Mouse (Mus musculus): ENCODE measurements around the gene Tmbim1. TPM values are rescaled to one million over a fixed set of nuclear protein-coding genes. Genes with fewer than 3 reads are reported as not detected.
A peak's percentile ranks its signal among the peaks of the same experiment; 100 is the strongest.

Tmbim1 gene
- polyA plus RNA-seq, 1 experiment from 2014 or later, result 10.7 TPM

- Histone ChIP-seq H3K27ac (no peak overlapping the region), H3K9me3 (replicated peaks) (no peaks in the 10 kb centered on the region), H3K4me1 (peaks cover 41% of the 10 kb centered on the region), H3K4me3 (no peak overlapping the region), H3K36me3 (peaks cover 5% of the 10 kb centered on the region; the same call in 1 of the 2 replicates), H3K27me3 (ENCODE audit: low read depth, poor library complexity, severe bottlenecking) (no peaks in the 10 kb centered on the region)
- 89% methylated on average over 6 of the region's 6 CpGs for WGBS
- DNase-seq (ENCODE audit: low spot score), result no peak
These were observed 4.9 kb downstream of the Tmbim1 start for GRCm38 (mm10) chr1:74300347-74301110.

DNA sequence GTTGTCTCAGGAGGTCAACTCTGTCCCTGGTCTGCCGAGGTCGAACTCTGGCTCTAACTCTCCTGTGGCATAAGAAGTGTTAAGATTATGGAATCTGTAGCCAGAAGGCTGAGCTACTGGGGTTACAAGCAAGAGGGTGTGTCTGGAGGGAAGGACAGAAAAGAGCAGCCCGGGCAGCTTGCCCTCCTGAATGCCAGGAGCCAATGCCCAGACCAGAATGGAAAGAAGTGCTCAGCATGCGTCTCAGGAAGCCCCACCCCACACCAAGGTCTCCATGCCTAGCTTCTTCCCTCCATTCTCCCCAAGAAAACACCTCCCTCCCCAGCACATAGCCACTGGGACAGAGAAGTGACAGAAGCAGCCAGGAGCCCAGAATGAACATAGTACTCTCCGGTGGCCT lies 6.4 kb downstream of the Tmbim1 start:
- peaks cover 7% of the 10 kb centered on the region for H3K36me3 ChIP-seq
- H3K9me3 ChIP-seq (replicated peaks), result no peaks in the 10 kb centered on the region
- H3K4me1 ChIP-seq, result peaks cover 44% of the 10 kb centered on the region
- whole genome bisulfite sequencing, result 75% methylated on average over 5 of the region's 5 CpGs
- no peak for DNase-seq (ENCODE audit: low spot score)
- H3K4me3 ChIP-seq, result no peak overlapping the region
- no peak overlapping the region for H3K27ac ChIP-seq
- H3K27me3 ChIP-seq (ENCODE audit: low read depth, poor library complexity, severe bottlenecking), result no peaks in the 10 kb centered on the region

GRCm38 (mm10) chr1:74298157-74298750 lies 7.2 kb downstream of the Tmbim1 start:
- 87% methylated on average over 5 of the region's 5 CpGs for WGBS

GRCm38 (mm10) chr1:74297269-74297668 lies 8.2 kb downstream of the Tmbim1 start:
- no peaks in the 10 kb centered on the region for H3K27me3 ChIP-seq (ENCODE audit: low read depth, poor library complexity, severe bottlenecking)
- H3K4me3 ChIP-seq, result no peak overlapping the region
- no peak for DNase-seq (ENCODE audit: low spot score)
- no peaks in the 10 kb centered on the region for H3K9me3 ChIP-seq (replicated peaks)
- peaks cover 30% of the 10 kb centered on the region for H3K4me1 ChIP-seq
- 57% methylated on average over 3 of the region's 3 CpGs for WGBS
- peaks cover 22% of the 10 kb centered on the region for H3K36me3 ChIP-seq
- H3K27ac ChIP-seq, result no peak overlapping the region; the same call in 1 of the 2 replicates

More at GRCm38 (mm10) chr1:74298157-74298750, 7.2 kb downstream of the Tmbim1 start:
- no peak overlapping the region for H3K4me3 ChIP-seq
- H3K27me3 ChIP-seq (ENCODE audit: low read depth, poor library complexity, severe bottlenecking), result no peaks in the 10 kb centered on the region
- no peak overlapping the region for H3K27ac ChIP-seq
- DNase-seq (ENCODE audit: low spot score), result no peak
- no peaks in the 10 kb centered on the region for H3K9me3 ChIP-seq (replicated peaks)
- peaks cover 38% of the 10 kb centered on the region for H3K4me1 ChIP-seq
- peaks cover 14% of the 10 kb centered on the region for H3K36me3 ChIP-seq

GRCm38 (mm10) chr1:74296477-74296876 lies 8.9 kb downstream of the Tmbim1 start:
- Histone ChIP-seq H3K27me3 (ENCODE audit: low read depth, poor library complexity, severe bottlenecking) (no peaks in the 10 kb centered on the region), H3K4me3 (no peak overlapping the region), H3K27ac (peak overlapping the region; percentile 81), H3K4me1 (peaks cover 30% of the 10 kb centered on the region), H3K36me3 (peaks cover 30% of the 10 kb centered on the region), H3K9me3 (replicated peaks) (no peaks in the 10 kb centered on the region)
- no peak for DNase-seq (ENCODE audit: low spot score)
- 39% methylated on average over 6 of the region's 6 CpGs for WGBS

GRCm38 (mm10) chr1:74295456-74296171 lies 9.8 kb downstream of the Tmbim1 start:
- 20% methylated on average over 9 of the region's 9 CpGs for WGBS
- Histone ChIP-seq H3K36me3 (peaks cover 38% of the 10 kb centered on the region), H3K27me3 (ENCODE audit: low read depth, poor library complexity, severe bottlenecking) (no peaks in the 10 kb centered on the region), H3K4me1 (peaks cover 30% of the 10 kb centered on the region), H3K9me3 (replicated peaks) (no peaks in the 10 kb centered on the region), H3K27ac (peak overlapping the region; percentile 81), H3K4me3 (peak overlapping the region; percentile 32)
- DNase-seq (ENCODE audit: low spot score), result peak; percentile 60

DNA sequence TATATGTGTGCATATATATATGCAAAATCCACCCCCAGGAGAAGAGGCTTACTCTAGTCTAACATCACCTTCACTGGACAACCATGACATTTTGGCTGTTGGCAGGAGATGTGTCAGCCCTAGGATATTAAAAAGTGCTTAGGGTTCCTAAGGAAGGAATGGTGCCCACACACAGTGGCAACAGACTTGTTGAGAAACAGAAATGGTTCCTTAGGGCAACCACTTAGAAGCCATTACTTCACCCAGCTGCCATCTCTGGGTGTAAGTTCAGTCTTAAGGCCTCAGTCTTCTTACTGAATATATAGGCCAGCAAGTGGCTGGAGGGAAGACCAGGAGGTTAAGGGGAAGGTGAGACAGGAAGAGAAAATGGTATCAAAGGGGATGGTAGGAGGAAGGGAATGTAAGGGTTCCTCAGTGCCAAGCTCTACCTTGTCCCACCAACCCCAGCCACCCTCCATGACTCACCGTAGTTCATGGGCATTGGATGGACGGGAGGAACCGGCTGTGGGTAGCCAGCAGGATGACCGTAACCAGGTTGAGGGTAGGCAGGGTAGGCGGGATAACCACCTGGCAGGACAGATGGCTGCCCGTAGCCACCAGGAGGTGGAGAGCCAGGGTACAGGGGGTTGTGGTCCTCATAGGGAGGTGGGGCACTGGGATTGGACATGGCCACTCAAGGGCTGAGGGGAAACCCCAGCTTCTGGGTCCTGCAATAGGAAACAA lies 10.5 kb downstream of the Tmbim1 start:
- Histone ChIP-seq H3K27me3 (ENCODE audit: low read depth, poor library complexity, severe bottlenecking) (no peaks in the 10 kb centered on the region), H3K9me3 (replicated peaks) (no peaks in the 10 kb centered on the region), H3K27ac (peak overlapping the region; percentile 81), H3K36me3 (peaks cover 45% of the 10 kb centered on the region), H3K4me1 (peaks cover 30% of the 10 kb centered on the region), H3K4me3 (peak overlapping the region; percentile 32; the same call in 1 of the 2 replicates)
- no peak for DNase-seq (ENCODE audit: low spot score)
- WGBS, result 93% methylated on average over 6 of the region's 6 CpGs

DNA sequence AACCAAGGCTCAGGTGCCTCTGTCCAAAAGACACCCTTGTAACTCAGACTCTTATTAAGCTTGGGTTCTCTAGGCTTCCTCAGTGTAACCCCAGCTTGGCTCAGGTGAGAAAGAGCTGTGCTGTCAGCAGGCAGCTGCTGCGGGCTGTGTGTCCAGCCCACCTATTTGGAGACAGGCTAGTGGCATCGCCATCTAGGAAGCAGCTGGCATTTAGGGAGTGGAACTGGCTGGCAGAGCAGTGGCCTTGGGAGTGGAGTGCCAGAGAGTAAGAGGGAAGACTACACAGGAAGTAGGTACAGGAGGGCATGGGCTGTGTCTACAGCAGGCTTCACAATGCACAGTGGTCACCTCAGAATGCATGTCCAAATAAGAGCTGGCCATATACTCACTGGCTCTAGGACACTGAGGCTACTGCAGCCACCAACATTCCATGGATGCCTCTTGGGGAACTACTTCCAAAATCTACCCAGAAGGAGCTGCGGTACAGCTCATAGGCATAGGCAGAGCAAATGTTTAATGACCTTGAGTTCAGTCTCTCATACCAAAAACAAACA lies 11.3 kb downstream of the Tmbim1 start:
- peaks cover 28% of the 10 kb centered on the region for H3K4me1 ChIP-seq
- 90% methylated on average over 3 of the region's 3 CpGs for WGBS
- H3K27me3 ChIP-seq (ENCODE audit: low read depth, poor library complexity, severe bottlenecking), result no peaks in the 10 kb centered on the region
- H3K9me3 ChIP-seq (replicated peaks), result no peaks in the 10 kb centered on the region
- DNase-seq (ENCODE audit: low spot score), result no peak
- peaks cover 53% of the 10 kb centered on the region for H3K36me3 ChIP-seq
- H3K4me3 ChIP-seq, result no peak overlapping the region
- H3K27ac ChIP-seq, result 0 out of 2 replicates have a peak overlapping the region, but pooled peaks have one; percentile 27

GRCm38 (mm10) chr1:74293306-74293960 lies 12.0 kb downstream of the Tmbim1 start:
- H3K4me1 ChIP-seq, result peaks cover 26% of the 10 kb centered on the region
- H3K36me3 ChIP-seq, result peaks cover 60% of the 10 kb centered on the region
- H3K4me3 ChIP-seq, result no peak overlapping the region
- no peaks in the 10 kb centered on the region for H3K27me3 ChIP-seq (ENCODE audit: low read depth, poor library complexity, severe bottlenecking)
- no peak for DNase-seq (ENCODE audit: low spot score)
- no peaks in the 10 kb centered on the region for H3K9me3 ChIP-seq (replicated peaks)
- H3K27ac ChIP-seq, result no peak overlapping the region
- 95% methylated on average over 8 of the region's 8 CpGs for WGBS

GRCm38 (mm10) chr1:74292331-74293020 lies 12.9 kb downstream of the Tmbim1 start:
- no peak for DNase-seq (ENCODE audit: low spot score)
- peaks cover 67% of the 10 kb centered on the region for H3K36me3 ChIP-seq
- peaks cover 26% of the 10 kb centered on the region for H3K4me1 ChIP-seq
- no peak overlapping the region for H3K27ac ChIP-seq
- no peaks in the 10 kb centered on the region for H3K9me3 ChIP-seq (replicated peaks)
- no peaks in the 10 kb centered on the region for H3K27me3 ChIP-seq (ENCODE audit: low read depth, poor library complexity, severe bottlenecking)
- no peak overlapping the region for H3K4me3 ChIP-seq
- 88% methylated on average over 11 of the region's 11 CpGs for WGBS

DNA sequence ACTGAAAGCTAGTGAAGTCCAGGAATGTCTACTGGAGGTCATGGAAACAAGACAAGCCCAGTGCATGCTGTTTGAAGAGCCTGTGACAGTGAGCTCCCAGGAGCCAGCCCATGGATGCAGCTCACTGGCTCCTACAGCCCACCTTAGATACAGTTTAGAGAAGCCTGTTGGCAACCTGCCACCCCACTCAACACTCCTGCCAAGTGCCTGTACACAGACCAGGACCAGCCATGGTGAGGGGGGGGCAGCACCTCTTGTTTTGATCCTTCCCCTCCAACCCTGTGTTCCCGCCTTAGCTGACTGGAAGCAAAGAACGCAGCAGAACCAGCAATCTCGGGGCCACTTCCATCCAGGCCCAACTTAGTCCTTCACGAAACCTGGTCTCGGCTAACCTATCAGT lies 15.3 kb downstream of the Tmbim1 start:
- WGBS, result 92% methylated on average over 5 of the region's 5 CpGs
- no peaks in the 10 kb centered on the region for H3K27me3 ChIP-seq (ENCODE audit: low read depth, poor library complexity, severe bottlenecking)
- no peaks in the 10 kb centered on the region for H3K9me3 ChIP-seq (replicated peaks)
- peaks cover 20% of the 10 kb centered on the region for H3K4me1 ChIP-seq
- H3K36me3 ChIP-seq, result peaks cover 68% of the 10 kb centered on the region
- no peak overlapping the region for H3K4me3 ChIP-seq
- no peak overlapping the region for H3K27ac ChIP-seq
- no peak for DNase-seq (ENCODE audit: low spot score)
